Mouse (Mus musculus): ENCODE results near the gene Tyw3.

GRCm38 (mm10) chr3:154570029-154570575 is 26.8 kb downstream of the Tyw3 start:
- no peak for TF ChIP-seq POLR2A (IDR thresholded peaks at IDR 0.05; ENCODE audit: insufficient read length, low read depth)
- no peak for TF ChIP-seq TCF12 (IDR thresholded peaks at IDR 0.05; ENCODE audit: insufficient read depth, poor library complexity, severe bottlenecking)
- no peak for TF ChIP-seq USF1 (IDR thresholded peaks at IDR 0.05; ENCODE audit: low read depth)
- no peak for TF ChIP-seq SRF (IDR thresholded peaks at IDR 0.05; ENCODE audit: control insufficient read depth, insufficient read length, low read depth)
- no peak for TF ChIP-seq POLR2AphosphoS2 (IDR thresholded peaks at IDR 0.05; ENCODE audit: insufficient read length, low read depth)
- TF ChIP-seq MAX (IDR thresholded peaks at IDR 0.05; ENCODE audit: low read depth) = no peak
- TF ChIP-seq REST (IDR thresholded peaks at IDR 0.05; ENCODE audit: insufficient read depth, insufficient read length) = no peak
- TF ChIP-seq MYOG (IDR thresholded peaks at IDR 0.05; ENCODE audit: control insufficient read depth in 1 of 3, insufficient read depth in 1 of 3, insufficient read length in 2 of 3, low read depth in 2 of 3) = no peak
- no peak for TF ChIP-seq CEBPB (IDR thresholded peaks at IDR 0.05; ENCODE audit: insufficient read depth, poor library complexity, severe bottlenecking)
- TF ChIP-seq MYOD1 (IDR thresholded peaks at IDR 0.05; ENCODE audit: control insufficient read depth in 1 of 3, insufficient read length in 2 of 3, low read depth in 2 of 3) = no peak
- no peak for TF ChIP-seq E2F4 (IDR thresholded peaks at IDR 0.05; ENCODE audit: insufficient read depth)

Measured in myocyte (in vitro differentiated cells).